Mouse (Mus musculus) gastrocnemius, adult 8-10 months (tissue): ENCODE measurements at regions not wholly inside any gene's neighbourhood (a gene's known extent, or its start where the extent isn't known, plus 50 kb on each side); places are given as distances from the start of the nearest gene placed in this dataset.
"Not testable (repeated sequence)": the region's sequence is repeated elsewhere in the genome, so short reads cannot be mapped to it uniquely, and the experiment has no call there.

Source experiments
- DNase-seq, 2 experiments: peaks; one replicate each; pipeline ENCODE4 v3.0.0; 2022; ENCODE audit warnings: low spot score in 2 of 2

DNA sequence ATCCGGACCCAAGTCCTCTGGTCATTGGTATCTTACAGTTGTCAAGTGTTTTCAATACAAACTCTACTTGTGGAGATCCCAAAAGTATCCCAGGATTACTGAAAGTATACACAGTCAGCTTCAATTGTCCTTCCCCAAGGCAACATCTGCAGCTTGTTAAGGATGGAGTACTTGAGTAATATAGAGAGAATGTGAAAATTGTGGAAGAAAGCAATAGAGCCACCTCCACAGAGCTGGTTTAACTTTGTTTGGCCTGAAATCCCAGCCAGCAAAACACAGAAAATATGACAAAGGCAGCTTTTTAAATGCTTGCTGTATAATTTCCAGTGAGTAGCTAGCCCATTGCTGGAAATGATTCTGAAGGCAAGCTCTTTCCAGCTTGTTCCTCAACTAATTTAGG lies 217.0 kb upstream of the Tbl1xr1 start:
- DNase-seq: no peak

- DNase-seq: no peak
Measured at GRCm38 (mm10) chr3:21860915-21861635, 215.4 kb upstream of the Tbl1xr1 start.

GRCm38 (mm10) chr3:21861636-21861970 lies 214.8 kb upstream of the Tbl1xr1 start:
- no peak for DNase-seq

- DNase-seq: no peak
Measured at GRCm38 (mm10) chr3:21864391-21864790, 212.1 kb upstream of the Tbl1xr1 start.

DNA sequence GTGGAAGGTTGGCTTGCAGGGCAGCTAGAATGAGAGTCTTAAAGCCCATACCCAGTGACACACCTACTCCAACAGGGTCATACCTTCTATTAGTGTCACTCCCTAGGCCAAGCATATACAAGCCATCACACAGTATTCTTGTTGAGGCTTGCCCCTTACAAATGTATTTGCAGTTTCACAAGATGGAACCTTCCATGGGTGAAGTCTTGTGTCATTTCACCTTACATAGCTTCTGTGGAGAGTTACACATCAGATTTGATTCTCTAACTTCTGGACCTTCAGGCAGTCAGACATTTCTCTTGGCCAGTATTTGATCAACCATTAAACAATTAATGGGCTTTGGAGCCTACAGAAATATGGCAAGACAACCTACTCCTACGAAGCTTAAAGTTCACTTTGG lies 210.6 kb upstream of the Tbl1xr1 start:
- no peak for DNase-seq

DNA sequence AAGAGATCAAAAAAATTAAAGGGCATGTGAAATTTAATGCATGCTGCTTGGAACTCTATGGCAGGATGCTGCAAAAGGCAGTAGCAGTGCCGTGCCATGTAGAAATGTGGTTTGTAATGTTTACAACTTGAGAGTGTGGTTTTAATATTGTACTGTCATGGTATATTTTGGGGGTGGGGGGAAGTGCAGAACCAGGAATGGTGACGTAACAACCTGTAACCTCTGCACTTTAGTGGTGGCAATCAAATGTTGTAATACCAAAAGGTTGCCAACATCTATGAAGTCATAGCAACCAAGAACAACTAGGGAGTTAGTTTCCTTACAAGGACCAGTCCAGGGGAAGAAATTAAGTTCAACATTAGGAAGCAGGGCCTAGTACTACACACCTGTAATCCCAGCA lies 198.1 kb upstream of the Tbl1xr1 start:
- DNase-seq: no peak

GRCm38 (mm10) chr3:21884216-21884615 lies 192.2 kb upstream of the Tbl1xr1 start:
- no peak for DNase-seq

GRCm38 (mm10) chr3:21888710-21889109 lies 187.7 kb upstream of the Tbl1xr1 start:
- DNase-seq: no peak

- DNase-seq: no peak
Measured at GRCm38 (mm10) chr3:21891819-21892480, 184.5 kb upstream of the Tbl1xr1 start.

DNA sequence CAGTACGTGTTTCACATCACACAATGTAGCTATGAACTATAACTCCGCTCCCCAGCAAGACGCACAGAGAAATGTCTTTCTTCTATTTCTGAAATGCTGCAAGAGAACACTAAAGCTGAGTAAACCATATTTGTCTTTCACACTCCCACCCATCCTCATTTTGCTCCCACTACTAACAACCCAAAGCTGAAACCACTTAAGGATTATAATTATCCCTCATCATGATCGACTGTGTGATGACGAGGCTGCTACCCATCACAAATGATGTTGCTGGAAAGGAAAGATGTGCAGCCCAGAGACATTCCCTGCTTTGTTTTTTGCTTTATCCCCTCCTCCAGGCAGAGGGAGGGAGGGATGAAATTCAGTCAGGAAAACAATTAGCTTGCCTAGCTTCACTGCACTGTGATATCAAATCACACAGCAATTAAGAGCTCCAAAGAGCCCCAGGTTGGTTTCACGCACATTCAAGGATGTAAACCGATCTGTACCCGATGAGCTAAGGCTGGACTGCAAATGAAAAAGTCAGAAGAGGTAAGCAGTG lies 183.5 kb upstream of the Tbl1xr1 start:
- DNase-seq: no peak

DNA sequence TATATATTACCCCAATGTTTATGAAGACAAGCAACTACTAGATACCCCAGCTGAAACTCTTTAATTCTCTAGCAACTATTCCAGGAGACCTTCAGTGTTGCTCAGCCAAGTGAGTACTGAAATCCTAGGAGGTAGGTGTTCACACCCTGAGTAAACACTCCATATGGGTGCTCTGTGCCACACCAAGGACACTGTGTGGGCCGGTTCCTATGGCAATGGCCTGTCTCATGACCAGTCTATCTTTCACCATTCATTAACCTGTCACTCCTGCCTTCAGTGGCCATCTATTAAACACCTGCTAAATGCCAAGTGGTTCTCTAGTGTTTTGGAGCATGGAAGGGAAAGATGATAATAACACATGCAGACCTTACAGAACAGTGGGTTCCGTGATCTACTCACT lies 180.9 kb upstream of the Tbl1xr1 start:
- DNase-seq: no peak

DNA sequence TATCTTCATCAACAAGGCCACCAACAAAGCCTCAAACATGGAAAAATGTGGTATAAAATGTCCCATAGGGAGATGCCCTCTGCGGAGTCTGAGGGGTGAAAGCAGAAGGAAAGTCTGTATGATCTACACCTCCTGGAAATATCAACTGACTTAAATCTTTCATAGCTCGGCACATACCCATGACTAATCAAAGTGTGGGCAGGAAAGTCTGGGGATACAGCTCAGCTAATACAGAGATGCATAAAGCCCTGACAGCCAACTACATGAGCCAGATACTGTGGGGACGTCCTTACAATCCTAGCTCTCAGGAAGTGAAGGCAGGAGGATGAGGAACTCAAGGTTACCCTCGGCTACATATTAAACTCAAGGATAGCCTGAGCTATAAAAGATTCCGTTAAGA lies 178.2 kb upstream of the Tbl1xr1 start:
- DNase-seq: no peak

DNA sequence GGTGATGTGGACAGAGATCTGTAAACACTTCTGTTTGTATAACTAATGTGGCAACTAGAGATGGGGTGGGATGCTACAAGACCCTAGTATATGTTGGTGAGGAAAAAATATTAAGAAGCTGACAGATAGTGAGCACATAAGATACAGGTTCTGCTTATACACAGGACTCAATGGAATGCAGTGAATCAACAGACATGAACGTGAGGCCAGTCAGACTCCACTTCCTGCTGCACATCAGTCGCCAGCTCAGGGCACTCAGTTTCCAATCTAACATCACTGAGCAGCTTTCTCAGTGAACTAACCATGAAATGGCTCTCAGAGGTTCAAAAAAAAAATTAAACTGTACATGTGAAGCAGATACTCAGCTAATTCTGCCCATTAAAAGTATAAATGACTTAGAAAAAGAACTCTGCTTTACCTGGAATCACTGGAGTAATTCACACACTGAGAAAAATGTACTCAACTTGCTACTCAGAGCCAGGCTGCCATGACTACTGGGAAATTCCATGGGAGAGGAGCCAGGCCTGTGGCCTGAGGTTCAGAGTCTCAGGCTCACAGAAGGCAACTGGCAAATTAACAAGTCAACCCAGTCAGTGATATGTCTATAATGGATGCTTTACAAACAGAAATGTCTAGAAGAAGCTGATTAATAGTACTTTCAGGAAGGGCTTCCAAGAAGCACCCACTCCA lies 170.9 kb upstream of the Tbl1xr1 start:
- DNase-seq: no peak

- no peak for DNase-seq
Measured at GRCm38 (mm10) chr3:21908828-21909227, 167.6 kb upstream of the Tbl1xr1 start.

- DNase-seq: no peak
Measured at GRCm38 (mm10) chr3:21910080-21910479, 166.4 kb upstream of the Tbl1xr1 start.

DNA sequence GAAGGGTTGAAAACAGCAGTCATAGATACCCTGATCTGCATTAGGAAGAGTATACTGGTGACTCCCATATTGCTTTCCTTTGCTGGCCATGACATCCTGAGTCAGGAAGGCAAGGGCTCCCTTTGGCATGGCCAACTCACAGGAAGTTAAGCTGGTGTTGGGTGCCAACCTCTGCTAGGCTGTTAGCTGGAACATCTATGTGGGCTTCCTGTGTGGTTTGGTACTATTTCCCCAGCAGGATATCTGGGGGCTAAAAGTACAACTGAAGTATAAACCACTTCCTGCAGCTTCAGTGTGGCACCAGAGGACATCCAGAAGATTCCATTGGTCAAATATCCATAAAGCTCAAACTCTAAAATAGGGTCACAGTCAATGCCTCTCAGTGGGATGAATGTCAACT lies 165.4 kb upstream of the Tbl1xr1 start:
- no peak for DNase-seq

DNA sequence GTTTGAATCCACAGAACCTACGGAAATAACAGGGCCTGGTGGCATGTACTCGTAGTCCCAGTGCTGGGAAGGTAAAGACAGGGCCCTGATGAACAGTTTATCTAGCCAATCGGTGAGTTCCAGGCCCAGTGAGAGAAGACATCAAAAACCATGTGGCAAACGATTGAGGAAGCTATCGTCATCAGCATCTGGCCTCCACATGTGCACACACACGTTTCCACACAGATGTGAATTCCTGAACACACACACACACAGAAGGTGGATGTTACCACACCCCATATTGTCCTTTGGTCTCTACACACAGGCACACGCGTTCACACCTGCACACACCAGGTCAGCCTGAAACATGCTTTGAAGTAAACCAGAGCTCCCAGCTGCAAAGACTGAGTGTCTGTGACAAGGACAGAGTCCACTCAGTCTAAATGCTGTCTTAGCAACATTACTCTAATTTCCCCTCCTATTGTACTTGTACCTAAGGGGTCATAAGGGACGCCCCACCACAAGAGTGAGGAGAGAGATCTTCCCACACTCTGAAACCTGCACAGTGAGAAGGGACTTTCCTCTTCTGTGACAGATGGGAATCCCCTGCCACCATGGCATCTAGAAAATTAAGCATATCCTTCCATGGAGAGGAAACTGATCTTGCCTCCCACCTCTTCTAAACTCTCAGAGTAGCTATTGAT lies 159.1 kb upstream of the Tbl1xr1 start:
- DNase-seq: no peak

GRCm38 (mm10) chr3:21918431-21918830 lies 158.0 kb upstream of the Tbl1xr1 start:
- DNase-seq: no peak

GRCm38 (mm10) chr3:21919931-21920330 lies 156.5 kb upstream of the Tbl1xr1 start:
- DNase-seq: no peak

DNA sequence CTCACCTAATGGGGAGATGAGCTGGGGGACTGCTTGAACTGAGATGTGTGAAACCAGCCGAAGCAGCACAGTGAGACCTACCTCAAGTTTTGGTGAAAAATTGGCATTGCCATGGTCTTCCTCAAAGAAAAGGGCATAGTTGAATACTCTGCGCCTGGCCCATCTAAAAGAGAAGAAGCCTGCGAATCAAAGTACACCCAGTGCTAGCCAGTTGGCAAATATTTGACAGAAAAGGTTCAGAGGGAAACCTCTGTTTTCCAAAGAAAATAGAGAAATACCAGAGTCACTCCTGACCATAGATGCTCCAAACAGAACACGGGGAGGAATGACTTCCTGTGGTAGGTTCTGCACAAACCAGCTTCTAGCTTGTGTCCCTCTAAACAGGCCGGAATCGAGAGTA lies 144.5 kb upstream of the Tbl1xr1 start:
- no peak for DNase-seq

DNA sequence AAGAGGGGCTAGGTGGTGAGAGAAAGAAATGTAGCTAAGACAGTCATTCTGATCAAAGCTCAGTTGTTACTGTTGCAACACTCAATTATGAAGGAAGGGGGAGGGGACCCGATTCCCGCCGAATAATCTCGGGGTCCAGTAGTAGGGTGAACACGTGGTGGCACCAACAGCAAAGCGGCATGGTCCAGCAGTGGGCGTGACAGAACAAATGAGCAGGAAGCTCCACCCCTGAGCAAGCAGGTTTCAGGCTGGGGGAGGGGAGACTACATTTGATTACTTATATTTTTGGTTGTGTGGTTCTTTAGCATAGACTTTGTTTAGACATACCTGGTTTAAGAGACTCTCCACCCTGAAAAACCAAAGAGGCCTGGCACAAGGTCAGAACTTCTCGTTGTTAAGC lies 143.8 kb upstream of the Tbl1xr1 start:
- DNase-seq: not testable (repeated sequence)

- DNase-seq: no peak
Measured at GRCm38 (mm10) chr3:21934731-21935271, 141.7 kb upstream of the Tbl1xr1 start.
